Mouse (Mus musculus) gastrocnemius, postnatal 4 days (tissue): ENCODE measurements around the gene Ing5. TPM values are rescaled to one million over a fixed set of nuclear protein-coding genes. Genes with fewer than 3 reads are reported as not detected.
"Not testable (repeated sequence)": the region's sequence is repeated elsewhere in the genome, so short reads cannot be mapped to it uniquely, and the experiment has no call there.

Experiments used
- DNase-seq, 2 experiments: peaks; one replicate each; pipeline ENCODE4 v3.0.0; 2021 to 2022; ENCODE audit warnings: low spot score in 2 of 2, mixed read lengths in 2 of 2
- total RNA-seq, 2 experiments: library from RNA; stranded (reverse); gene quantifications; 2 replicates each; pipeline ENCODE4 v1.2.3; 2021

Ing5 gene
- total RNA-seq, 2 experiments from 2014 or later: 6.5 to 7.9 TPM

GRCm38 (mm10) chr1:93857991-93858390 lies 54.2 kb downstream of the Ing5 start:
- no peak for DNase-seq

GRCm38 (mm10) chr1:93859619-93860018 lies 55.9 kb downstream of the Ing5 start:
- DNase-seq: no peak

- DNase-seq: not testable (repeated sequence)
Observed at GRCm38 (mm10) chr1:93861048-93861447, 57.3 kb downstream of the Ing5 start, which contains the start of gene Gal3st2. Gene Gal3st2, plus strand, starts transcription at chr1:93861306.

Other genes with a start within 250 kb of the Ing5 start
- gene Stk25, start 145.3 kb upstream of the Ing5 start, total RNA-seq: 100 to 1,000 TPM; 128 to 141 TPM
- 10 to 100 TPM in 1 of 2 experiments, 1 to 10 TPM in 1; 9.4 to 11.4 TPM for gene Bok, start 118.3 kb upstream of the Ing5 start, total RNA-seq
- 10 to 100 TPM; 41.7 to 46.7 TPM for gene Atg4b, start 52.5 kb upstream of the Ing5 start, total RNA-seq
- 10 to 100 TPM; 44.2 to 45.4 TPM for gene Thap4, start 49.1 kb upstream of the Ing5 start, total RNA-seq
- gene Dtymk, start 2.0 kb upstream of the Ing5 start, total RNA-seq: 10 to 100 TPM; 64.3 to 65.5 TPM
- 10 to 100 TPM; 19.6 to 24.0 TPM for gene D2hgdh, start 20.9 kb downstream of the Ing5 start, total RNA-seq
- under 1 TPM; 0.73 to 0.74 TPM for gene Gal3st2, start 57.3 kb downstream of the Ing5 start, total RNA-seq
- gene Gal3st2b, start 114.3 kb downstream of the Ing5 start, total RNA-seq: under 1 TPM in 1 of 2 experiments, not detected in 1; 0.12 TPM
- gene Gal3st2c, start 186.5 kb downstream of the Ing5 start, total RNA-seq: under 1 TPM in 1 of 2 experiments, not detected in 1; 0.05 TPM
- gene Neu4, start 216.5 kb downstream of the Ing5 start, total RNA-seq: not detected
- gene Pdcd1, start 248.6 kb downstream of the Ing5 start, total RNA-seq: not detected